Mouse (Mus musculus) CH12.LX (cell line): ENCODE measurements at regions not wholly inside any gene's neighbourhood (a gene's known extent, or its start where the extent isn't known, plus 50 kb on each side); places are given as distances from the start of the nearest gene placed in this dataset.

ENCODE experiments used
- DNase-seq: peaks from one replicate; pipeline ENCODE4 v3.0.0-alpha.2; 2013; ENCODE audit errors: extremely low read depth
- H3K27ac ChIP-seq: 2 replicates; pipeline ENCODE4 v1.5.1; 2012; ENCODE audit warnings: low read depth, mild to moderate bottlenecking, control low read depth, moderate library complexity; ENCODE audit not compliant: insufficient read depth
- H3K27me3 ChIP-seq: replicated peaks from 2 replicates; pipeline ENCODE3; 2012; ENCODE audit warnings: inconsistent platforms
- H3K36me3 ChIP-seq, 2 experiments: replicated peaks in 1 of 2; 2 replicates each; pipeline versions ENCODE3 to v1.6.1; 2012; ENCODE audit warnings: inconsistent platforms in 1 of 2, low read length in 1 of 2, mild to moderate bottlenecking in 1 of 2, mixed read lengths in 1 of 2, moderate library complexity in 1 of 2; ENCODE audit not compliant: control insufficient read depth in 1 of 2, insufficient read depth in 1 of 2
- H3K4me1 ChIP-seq, 2 experiments: 2 replicates each; pipeline ENCODE4 v1.6.1; 2012; ENCODE audit warnings: inconsistent platforms in 1 of 2, moderate library complexity in 1 of 2; ENCODE audit not compliant: insufficient read depth in 2 of 2, control insufficient read depth in 1 of 2
- H3K4me2 ChIP-seq: 2 replicates; pipeline ENCODE4 v1.6.1; 2012; ENCODE audit warnings: low read depth, mild to moderate bottlenecking, control low read depth; ENCODE audit not compliant: poor library complexity, insufficient read depth, severe bottlenecking
- H3K4me3 ChIP-seq, 3 experiments: fragments of 150-350 bp in 1 of 3; sonication (generic) in 1 of 3; replicated peaks in 1 of 3; 2 replicates each; pipeline versions ENCODE3 to v1.5.1; 2011 to 2012; ENCODE audit warnings: low read depth in 2 of 3, low read length in 2 of 3, mild to moderate bottlenecking in 2 of 3, moderate library complexity in 2 of 3, control low read depth in 1 of 3, improper control_type of control experiment in 1 of 3, inconsistent platforms in 1 of 3, mixed read lengths in 1 of 3; ENCODE audit not compliant: poor library complexity in 1 of 3
- H3K79me2 ChIP-seq: replicated peaks from 2 replicates; pipeline ENCODE4 v1.6.1; 2012; ENCODE audit warnings: mild to moderate bottlenecking, moderate library complexity; ENCODE audit not compliant: control insufficient read depth, poor library complexity, insufficient read depth, severe bottlenecking; ENCODE audit errors: extremely low read depth
- H3K9ac ChIP-seq: 2 replicates; pipeline ENCODE4 v1.6.1; 2012; ENCODE audit warnings: low read depth, mild to moderate bottlenecking, control low read depth, moderate library complexity; ENCODE audit not compliant: insufficient read depth
- H3K9me3 ChIP-seq: replicated peaks from 2 replicates; pipeline ENCODE3; 2012; ENCODE audit warnings: low read length, inconsistent platforms, mixed read lengths
- CHD2 ChIP-seq: IDR thresholded peaks from 2 replicates; pipeline ENCODE4 v1.6.1; 2011; ENCODE audit warnings: low read length, improper control_type of control experiment
- CTCF ChIP-seq, 2 experiments: IDR thresholded peaks in 1 of 2; conservative IDR thresholded peaks in 1 of 2; 2 replicates each; pipeline ENCODE4 v1.5.1; 2011 to 2012; ENCODE audit warnings: low read depth in 2 of 2, low read length in 2 of 2, improper control_type of control experiment in 1 of 2, inconsistent platforms in 1 of 2, mild to moderate bottlenecking in 1 of 2, moderate library complexity in 1 of 2
- E2F4 ChIP-seq: IDR thresholded peaks from 2 replicates; pipeline ENCODE4 v1.6.1; 2011; ENCODE audit warnings: low read depth, low read length, improper control_type of control experiment; ENCODE audit not compliant: insufficient replicate concordance
- ETS1 ChIP-seq: conservative IDR thresholded peaks from 2 replicates; pipeline ENCODE4 v1.6.1; 2012; ENCODE audit warnings: low read depth, mild to moderate bottlenecking, inconsistent platforms, low read length, improper control_type of control experiment, moderate library complexity
- GABPA ChIP-seq: IDR thresholded peaks from 2 replicates; pipeline ENCODE4 v1.6.1; 2012; ENCODE audit warnings: low read depth, low read length, improper control_type of control experiment, inconsistent platforms; ENCODE audit not compliant: insufficient replicate concordance
- HCFC1 ChIP-seq: IDR thresholded peaks from 2 replicates; pipeline ENCODE4 v1.6.1; 2012; ENCODE audit warnings: low read depth, mild to moderate bottlenecking, inconsistent platforms, low read length, improper control_type of control experiment
- IRF4 ChIP-seq: IDR thresholded peaks from 2 replicates; pipeline ENCODE4 v1.6.1; 2014; ENCODE audit warnings: low read depth, mild to moderate bottlenecking, inconsistent platforms, low read length, improper control_type of control experiment
- KAT2A ChIP-seq: IDR thresholded peaks from 2 replicates; pipeline ENCODE4 v1.6.1; 2012; ENCODE audit warnings: low read length, improper control_type of control experiment, inconsistent platforms; ENCODE audit not compliant: insufficient replicate concordance
- MAFK ChIP-seq: IDR thresholded peaks from 2 replicates; pipeline ENCODE4 v1.6.1; 2011; ENCODE audit warnings: low read length, improper control_type of control experiment; ENCODE audit not compliant: insufficient replicate concordance
- MAX ChIP-seq: IDR thresholded peaks from 2 replicates; pipeline ENCODE4 v1.6.1; 2011; ENCODE audit warnings: low read length, improper control_type of control experiment
- NELFE ChIP-seq: IDR thresholded peaks from 2 replicates; pipeline ENCODE4 v1.6.1; 2011; ENCODE audit warnings: low read depth, low read length, improper control_type of control experiment
- PAX5 ChIP-seq: IDR thresholded peaks from 2 replicates; pipeline ENCODE4 v1.6.1; 2012; ENCODE audit warnings: low read length, inconsistent platforms, mixed read lengths
- POLR2A ChIP-seq: IDR thresholded peaks from 2 replicates; pipeline ENCODE4 v1.6.1; 2011; ENCODE audit warnings: low read depth, mild to moderate bottlenecking, improper control_type of control experiment, low read length
- POLR2AphosphoS2 ChIP-seq: IDR thresholded peaks from 2 replicates; pipeline ENCODE4 v1.6.1; 2011; ENCODE audit warnings: low read depth, low read length, improper control_type of control experiment
- RCOR1 ChIP-seq: conservative IDR thresholded peaks from 2 replicates; pipeline ENCODE4 v1.6.1; 2012; ENCODE audit warnings: low read depth, mild to moderate bottlenecking, inconsistent platforms, low read length, improper control_type of control experiment
- SMC3 ChIP-seq: IDR thresholded peaks from 2 replicates; pipeline ENCODE4 v1.6.1; 2011; ENCODE audit warnings: low read depth, low read length, improper control_type of control experiment
- TBP ChIP-seq: conservative IDR thresholded peaks from 2 replicates; pipeline ENCODE4 v1.6.1; 2011; ENCODE audit warnings: low read depth, low read length, improper control_type of control experiment
- TCF12 ChIP-seq: IDR thresholded peaks from 2 replicates; pipeline ENCODE4 v1.6.1; 2014; ENCODE audit warnings: low read depth, mild to moderate bottlenecking, inconsistent platforms, low read length, improper control_type of control experiment
- UBTF ChIP-seq: IDR thresholded peaks from 2 replicates; pipeline ENCODE4 v1.6.1; 2012; ENCODE audit warnings: low read depth, mild to moderate bottlenecking, inconsistent platforms, low read length, improper control_type of control experiment, moderate library complexity
- ZC3H11A ChIP-seq: IDR thresholded peaks from 2 replicates; pipeline ENCODE4 v1.6.1; 2012; ENCODE audit warnings: low read depth, mild to moderate bottlenecking, inconsistent platforms, low read length, improper control_type of control experiment
- ZKSCAN1 ChIP-seq: IDR thresholded peaks from 2 replicates; pipeline ENCODE4 v1.6.1; 2012; ENCODE audit warnings: low read depth, inconsistent platforms, low read length, improper control_type of control experiment, borderline replicate concordance
- ZMIZ1 ChIP-seq: IDR thresholded peaks from 2 replicates; pipeline ENCODE4 v1.6.1; 2012; ENCODE audit warnings: low read depth, mild to moderate bottlenecking, inconsistent platforms, low read length, improper control_type of control experiment
- ZNF384 ChIP-seq: IDR thresholded peaks from 2 replicates; pipeline ENCODE4 v1.6.1; 2012; ENCODE audit warnings: low read depth, low read length, improper control_type of control experiment, inconsistent platforms
- dilution Hi-C: fragments of 300-500 bp; cut with MboI; formaldehyde crosslinking; loops from 2 replicates; pipeline ENCODE4 v1.14.3; 2020; ENCODE audit warnings: low sequenced_read_pairs; ENCODE audit not compliant: extremely low pct_unique_long_range_greater_than_20kb, extremely low pct_ligation_motif_present
- in situ Hi-C: fragments of 300-500 bp; cut with MboI; formaldehyde crosslinking; loops from 3 replicates; pipeline ENCODE4 v1.14.3; 2019; ENCODE audit warnings: low sequenced_read_pairs, low pct_ligation_motif_present, low pct_unique_long_range_greater_than_20kb, mixed read lengths

DNA sequence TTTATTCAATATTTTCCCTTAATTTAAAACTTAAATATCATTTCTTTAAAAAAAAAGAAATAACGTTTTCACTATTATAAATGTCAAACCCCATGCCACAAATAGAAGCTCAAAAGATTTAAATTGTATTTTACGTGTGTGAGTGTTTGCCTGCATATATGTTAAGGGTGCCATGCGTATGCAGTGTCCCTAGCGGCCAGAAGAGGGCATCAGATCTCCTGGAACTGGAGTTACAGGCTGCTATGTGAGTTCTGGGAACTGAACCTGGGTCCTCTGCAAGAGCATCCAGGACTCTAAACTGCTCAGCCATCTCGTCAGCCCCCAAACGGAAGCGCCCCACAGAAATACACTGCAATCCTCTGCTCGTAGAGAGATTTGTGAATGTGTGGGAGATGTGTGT, 122.7 kb downstream of the Vrk1 start:
- in situ Hi-C loops (no loop called here), dilution Hi-C loops (no loop called here)
- H3K4me1 ChIP-seq, result no peaks in the 10 kb centered on the region
- H3K4me2 ChIP-seq, result no peak overlapping the region
- no peaks in the 10 kb centered on the region for H3K27me3 ChIP-seq
- H3K4me3 ChIP-seq, result no peak overlapping the region
- TF ChIP-seq GABPA (no peak), MAFK (no peak), ZNF384 (no peak), RCOR1 (no peak)
- H3K79me2 ChIP-seq, result no peaks in the 10 kb centered on the region
- peaks cover 69% of the 10 kb centered on the region for H3K9me3 ChIP-seq
- H3K9ac ChIP-seq, result no peak overlapping the region
- no peaks in the 10 kb centered on the region for H3K36me3 ChIP-seq
- no peak overlapping the region for H3K27ac ChIP-seq
- no peak for DNase-seq

DNA sequence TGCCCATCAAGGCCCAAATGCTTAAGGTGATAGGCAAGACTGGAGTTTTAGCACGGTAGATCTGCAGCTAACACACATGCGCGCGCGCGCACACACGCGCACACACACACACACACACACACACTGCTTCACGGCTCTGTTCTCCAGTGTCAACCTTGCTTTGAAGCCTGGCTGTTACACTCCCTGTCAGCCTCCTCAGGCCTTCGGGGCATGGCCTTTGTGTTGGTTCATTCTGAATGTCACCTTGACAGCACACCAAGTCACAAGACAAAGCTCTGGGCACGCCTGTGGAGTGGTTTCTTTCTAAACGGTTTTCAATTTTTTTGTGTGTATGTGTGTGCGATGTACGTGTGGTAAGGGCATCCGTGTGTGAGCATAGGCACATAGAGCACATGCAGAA, 128.4 kb downstream of the Vrk1 start:
- no peak overlapping the region for H3K9ac ChIP-seq
- H3K4me1 ChIP-seq, result no peaks in the 10 kb centered on the region
- no peaks in the 10 kb centered on the region for H3K79me2 ChIP-seq
- H3K36me3 ChIP-seq, result no peaks in the 10 kb centered on the region
- H3K4me2 ChIP-seq, result no peak overlapping the region
- H3K27me3 ChIP-seq, result no peaks in the 10 kb centered on the region
- TF ChIP-seq MAFK (no peak), PAX5 (no peak), ZC3H11A (no peak), POLR2A (no peak), TBP (no peak), MAX (no peak), ETS1 (no peak), ZMIZ1 (no peak), KAT2A (no peak), CTCF (conservative IDR thresholded peaks at IDR 0.05 in 1 of 2, IDR thresholded peaks at IDR 0.05 in 1 of 2; ENCODE audit: low read depth in 2 of 2, low read length in 2 of 2) (no peak), SMC3 (no peak), E2F4 (no peak), ZKSCAN1 (no peak), NELFE (no peak), IRF4 (no peak), CHD2 (no peak), UBTF (no peak), POLR2AphosphoS2 (no peak), HCFC1 (no peak), TCF12 (no peak)
- in situ Hi-C loops (no loop called here), dilution Hi-C loops (no loop called here)
- no peak overlapping the region for H3K27ac ChIP-seq
- peaks cover 75% of the 10 kb centered on the region for H3K9me3 ChIP-seq
- no peak overlapping the region for H3K4me3 ChIP-seq
- DNase-seq, result no peak
